Mouse (Mus musculus): ENCODE data around the gene Sult1d1. TPM values are rescaled to one million over a fixed set of nuclear protein-coding genes. Genes with fewer than 3 reads are reported as not detected.

Sult1d1 gene
- total RNA-seq, 2 experiments from 2014 or later, result 0.32 TPM; not detected in 1

Small RNA genes within 50 kb of the gene (microRNA-seq; reads per million reads assigned to microRNA genes)
- gene Mir3969, result 0 reads per million in 2 experiments

Other genes starting within 250 kb of the Sult1d1 start
- gene Ugt2a3, start 231.8 kb downstream of the Sult1d1 start, total RNA-seq (2021), result not detected
- gene Ugt2b38, start 144.8 kb downstream of the Sult1d1 start, total RNA-seq (2021), result not detected
- not detected for gene Ugt2a2, start 86.8 kb downstream of the Sult1d1 start, total RNA-seq (2021)
- not detected for gene Gm43638, start 82.2 kb downstream of the Sult1d1 start, total RNA-seq (2021)
- gene Ugt2a1, start 78.2 kb downstream of the Sult1d1 start, total RNA-seq (2021), result not detected
- gene Sult1b1, start 30.8 kb downstream of the Sult1d1 start, total RNA-seq (2021), result not detected
- not detected for gene Sult1e1, start 22.6 kb upstream of the Sult1d1 start, total RNA-seq (2021)
- gene Csn1s1, start 97.2 kb upstream of the Sult1d1 start, total RNA-seq (2021), result not detected
- not detected for gene Csn2, start 130.6 kb upstream of the Sult1d1 start, total RNA-seq (2021)
- not detected for gene Csn1s2a, start 205.5 kb upstream of the Sult1d1 start, total RNA-seq (2021)
- gene Csn1s2b, start 239.1 kb upstream of the Sult1d1 start, total RNA-seq (2021), result not detected

Measured in gastrocnemius, postnatal 10 days (tissue).